Mouse (Mus musculus) naive thymus-derived CD4-positive, alpha-beta T cell, adult 5 months (primary cell): Measurements from ENCODE around the gene Rpl36a-ps1. TPM values are rescaled to one million over a fixed set of nuclear protein-coding genes. Genes with fewer than 3 reads are reported as not detected.

Source experiments
- polyA plus RNA-seq: library from polyadenylated mRNA; unstranded; fragments of 100-300 nt; shearing (Covaris generic); gene quantifications from one replicate; pipeline ENCODE4 v1.2.1, GENCODE M21; 2017

Gene Rpl36a-ps1
- polyA plus RNA-seq = 5.3 TPM

GRCm38 (mm10) chr14:98994218-98994617 is at the start of gene Rpl36a-ps1:
Rpl36a-ps1 (minus strand) TSS chr14:98994318.

Other genes with a start within 250 kb of the Rpl36a-ps1 start
- 57.6 TPM for gene Mzt1, start 51.8 kb upstream of the Rpl36a-ps1 start, polyA plus RNA-seq
- gene Bora, start 51.9 kb upstream of the Rpl36a-ps1 start, polyA plus RNA-seq = 31.6 TPM
- gene Pibf1, start 105.1 kb upstream of the Rpl36a-ps1 start, polyA plus RNA-seq = 18.5 TPM
- 38.3 TPM for gene Dis3, start 105.5 kb upstream of the Rpl36a-ps1 start, polyA plus RNA-seq